Comparison of ENCODE assay signal across 12 mouse cellular contexts in the genomic region with DNA sequence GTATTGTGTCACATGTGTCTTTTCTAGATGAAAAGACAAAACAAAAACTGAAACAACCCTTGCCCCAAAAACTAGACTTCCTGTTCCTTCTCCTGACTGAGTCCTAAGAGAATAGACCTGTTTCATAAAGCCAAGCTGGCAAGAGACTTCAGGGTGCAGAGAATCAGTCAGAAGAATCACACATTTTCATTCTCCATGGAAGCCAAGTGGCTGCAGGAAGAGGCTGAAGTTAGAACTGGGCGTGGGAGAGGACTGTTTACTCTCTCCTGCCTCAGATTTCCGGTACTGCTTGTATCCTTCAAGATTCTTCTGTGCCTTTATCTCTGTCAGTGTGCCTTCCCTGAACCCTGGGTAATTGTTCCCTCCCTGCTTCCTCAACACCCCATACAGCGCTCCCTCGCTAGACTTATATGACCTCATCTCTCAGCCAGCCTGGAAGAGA.
DNase-seq lines count a peak whose midpoint lies in the region; ATAC-seq and TF ChIP-seq lines count a peak whose summit lies in the region.
"Had no signal": no experiment of that assay in that cellular context is flagged by ENCODE, and none has a peak within 500 bp of the region (broad histone marks: within the 10 kb centered on the region; RNA-seq: fewer than 3 reads in every experiment).

No protein-coding gene starts in this region.

- TF ChIP-seq CTCF in liver, adult 2 months (IDR thresholded peaks at IDR 0.05; ENCODE audit: low read depth, low read length) = no peak

- H3K79me2 ChIP-seq in liver, adult 2 months (ENCODE audit: control insufficient read depth, insufficient read depth, low read length) = no peaks in the 10 kb centered on the region

- no peaks in the 10 kb centered on the region for H3K36me3 ChIP-seq in liver, adult 2 months (ENCODE audit: control insufficient read depth, insufficient read depth, low read length)
- no peaks in the 10 kb centered on the region for H3K36me3 ChIP-seq in liver, embryonic 11.5 days (ENCODE audit: control insufficient read depth, insufficient read depth, low read length)
- no peaks in the 10 kb centered on the region for H3K36me3 ChIP-seq in intestine, embryonic 15.5 days
- no peaks in the 10 kb centered on the region for H3K36me3 ChIP-seq in stomach, embryonic 14.5 days (ENCODE audit: control insufficient read depth, insufficient read depth, low read length)
- no peaks in the 10 kb centered on the region for H3K36me3 ChIP-seq in forebrain, embryonic 10.5 days (replicated peaks)
- H3K36me3 ChIP-seq: embryonic facial prominence, embryonic 13.5 days; limb, embryonic 15.5 days; stomach, embryonic 15.5 days had no signal

- H3K4me3 ChIP-seq in liver, adult 2 months (ENCODE audit: insufficient read depth, low read depth, low read length) = no peak overlapping the region
- no peak overlapping the region for H3K4me3 ChIP-seq in liver, embryonic 11.5 days (ENCODE audit: low read depth, low read length)
- no peak overlapping the region for H3K4me3 ChIP-seq in brown adipose tissue, adult 24 weeks (ENCODE audit: insufficient read depth, low read depth, low read length)
- no peak overlapping the region for H3K4me3 ChIP-seq in intestine, embryonic 15.5 days (replicated peaks)
- no peak overlapping the region for H3K4me3 ChIP-seq in stomach, embryonic 14.5 days (ENCODE audit: low read depth, low read length)
- H3K4me3 ChIP-seq in forebrain, embryonic 10.5 days = no peak overlapping the region
- H3K4me3 ChIP-seq: embryonic facial prominence, embryonic 13.5 days; limb, embryonic 15.5 days; stomach, embryonic 15.5 days had no signal

- H3K27ac ChIP-seq in liver, adult 2 months (replicated peaks; ENCODE audit: insufficient read depth, low read depth, low read length) = peak overlapping the region; percentile 59
- H3K27ac ChIP-seq in liver, embryonic 11.5 days (ENCODE audit: low read depth, low read length) = no peak overlapping the region
- H3K27ac ChIP-seq in brown adipose tissue, adult 24 weeks (replicated peaks; ENCODE audit: low read depth, low read length) = peak overlapping the region; percentile 93
- H3K27ac ChIP-seq in intestine, embryonic 15.5 days = no peak overlapping the region
- no peak overlapping the region for H3K27ac ChIP-seq in stomach, embryonic 14.5 days (ENCODE audit: low read length)
- H3K27ac ChIP-seq in forebrain, embryonic 10.5 days = no peak overlapping the region
- H3K27ac ChIP-seq: embryonic facial prominence, embryonic 13.5 days; limb, embryonic 15.5 days; stomach, embryonic 15.5 days had no signal

- H3K4me2 ChIP-seq in liver, embryonic 11.5 days = no peak overlapping the region
- H3K4me2 ChIP-seq in intestine, embryonic 15.5 days (replicated peaks) = no peak overlapping the region
- no peak overlapping the region for H3K4me2 ChIP-seq in stomach, embryonic 14.5 days (replicated peaks; ENCODE audit: low read depth, low read length)
- H3K4me2 ChIP-seq: embryonic facial prominence, embryonic 13.5 days; limb, embryonic 15.5 days; stomach, embryonic 15.5 days had no signal

- peak; percentile 56 for DNase-seq in liver, adult 2 months (ENCODE audit: extremely low read depth, low read depth, low spot score)
- DNase-seq in liver, embryonic 11.5 days (ENCODE audit: low spot score) = no peak
- no peak for DNase-seq in layer of hippocampus, adult 9-11 months
- no peak for DNase-seq in adrenal gland, postnatal 10 days
- no peak for DNase-seq in forebrain, embryonic 10.5 days (ENCODE audit: extremely low spot score, low spot score)
- DNase-seq: gastrocnemius, postnatal 25 days had no signal

- no peak for ATAC-seq in liver, embryonic 11.5 days (replicated peaks; ENCODE audit: low FRiP score)
- peak; percentile 90 for ATAC-seq in intestine, embryonic 15.5 days
- ATAC-seq in stomach, embryonic 14.5 days (ENCODE audit: insufficient number of reproducible peaks, insufficient read depth, low FRiP score, low read depth) = peak; percentile 46; the same call in 1 of the 2 replicates

- H3K4me1 ChIP-seq in liver, adult 2 months (ENCODE audit: control insufficient read depth, insufficient read depth, low read length) = peaks cover 8% of the 10 kb centered on the region
- peaks cover 5% of the 10 kb centered on the region; the same call in 1 of the 2 replicates for H3K4me1 ChIP-seq in liver, embryonic 11.5 days (replicated peaks; ENCODE audit: control insufficient read depth, insufficient read depth, low read length)
- peaks cover 30% of the 10 kb centered on the region for H3K4me1 ChIP-seq in brown adipose tissue, adult 24 weeks (ENCODE audit: control insufficient read depth, insufficient read depth, insufficient read length, low read length)
- H3K4me1 ChIP-seq in intestine, embryonic 15.5 days (replicated peaks) = peaks cover 13% of the 10 kb centered on the region; the same call in 1 of the 2 replicates
- H3K4me1 ChIP-seq in stomach, embryonic 14.5 days (ENCODE audit: control insufficient read depth, insufficient read depth, low read length) = no peaks in the 10 kb centered on the region; the same call in 1 of the 2 replicates
- no peaks in the 10 kb centered on the region for H3K4me1 ChIP-seq in forebrain, embryonic 10.5 days
- H3K4me1 ChIP-seq: limb, embryonic 15.5 days; stomach, embryonic 15.5 days had no signal

- no peak overlapping the region for H3K9ac ChIP-seq in liver, adult 2 months (ENCODE audit: low read depth, low read length)
- no peak overlapping the region for H3K9ac ChIP-seq in liver, embryonic 11.5 days (ENCODE audit: low read depth, low read length)
- H3K9ac ChIP-seq in intestine, embryonic 15.5 days = no peak overlapping the region
- H3K9ac ChIP-seq in stomach, embryonic 14.5 days (replicated peaks; ENCODE audit: low read depth, low read length) = no peak overlapping the region
- H3K9ac ChIP-seq: embryonic facial prominence, embryonic 13.5 days; limb, embryonic 15.5 days; stomach, embryonic 15.5 days had no signal

- no peaks in the 10 kb centered on the region for H3K9me3 ChIP-seq in liver, embryonic 11.5 days (ENCODE audit: control insufficient read depth, low read length)
- H3K9me3 ChIP-seq in intestine, embryonic 15.5 days = no peaks in the 10 kb centered on the region
- H3K9me3 ChIP-seq in stomach, embryonic 14.5 days (ENCODE audit: control insufficient read depth, low read depth, low read length) = no peaks in the 10 kb centered on the region
- H3K9me3 ChIP-seq in forebrain, embryonic 10.5 days = no peaks in the 10 kb centered on the region
- H3K9me3 ChIP-seq: embryonic facial prominence, embryonic 13.5 days; limb, embryonic 15.5 days; stomach, embryonic 15.5 days had no signal

- no peak for TF ChIP-seq POLR2A in liver, adult 2 months (IDR thresholded peaks at IDR 0.05; ENCODE audit: extremely low read depth, insufficient read depth, low read length)

- 73% methylated on average over 4 of the region's 4 CpGs for WGBS in liver, adult 2 months
- WGBS in liver, embryonic 11.5 days = 27% methylated on average over 4 of the region's 4 CpGs
- 15% methylated on average over 4 of the region's 4 CpGs for WGBS in intestine, embryonic 15.5 days
- WGBS in stomach, embryonic 14.5 days = 21% methylated on average over 4 of the region's 4 CpGs
- 79% methylated on average over 4 of the region's 4 CpGs for WGBS in forebrain, embryonic 10.5 days

- H3K27me3 ChIP-seq in liver, adult 2 months (ENCODE audit: control insufficient read depth, insufficient read depth, low read length) = no peaks in the 10 kb centered on the region
- H3K27me3 ChIP-seq in liver, embryonic 11.5 days (replicated peaks; ENCODE audit: control insufficient read depth, insufficient read depth, low read length) = no peaks in the 10 kb centered on the region
- H3K27me3 ChIP-seq in intestine, embryonic 15.5 days (replicated peaks) = no peaks in the 10 kb centered on the region
- no peaks in the 10 kb centered on the region for H3K27me3 ChIP-seq in stomach, embryonic 14.5 days (ENCODE audit: control insufficient read depth, insufficient read depth, low read length)
- H3K27me3 ChIP-seq in forebrain, embryonic 10.5 days (ENCODE audit: poor library complexity, severe bottlenecking) = no peaks in the 10 kb centered on the region
- H3K27me3 ChIP-seq: embryonic facial prominence, embryonic 13.5 days; limb, embryonic 15.5 days; stomach, embryonic 15.5 days had no signal

Comparison
In these comparisons a context has a peak if more than half of its experiments do, and no peak if none do; other contexts are left out.
1. H3K27ac ChIP-seq: peak in liver, adult 2 months (single experiment) and brown adipose tissue, adult 24 weeks (single experiment); none in liver, embryonic 11.5 days (single experiment), intestine, embryonic 15.5 days (single experiment), stomach, embryonic 14.5 days (single experiment) and forebrain, embryonic 10.5 days (single experiment).